Mouse (Mus musculus) CD4-positive, CD25-positive, alpha-beta regulatory T cell, adult 2 months (primary cell): ENCODE data around the gene Cdh11.
"Not testable (repeated sequence)": the region's sequence is repeated elsewhere in the genome, so short reads cannot be mapped to it uniquely, and the experiment has no call there.

ENCODE experiments used
- DNase-seq: peaks from one replicate; pipeline ENCODE4 v3.0.0-alpha.2; 2012; ENCODE audit warnings: low read depth, low spot score

Gene Cdh11

GRCm38 (mm10) chr8:102715956-102716355 lies 69.5 kb downstream of the Cdh11 start:
- no peak for DNase-seq

GRCm38 (mm10) chr8:102707305-102707704 lies 78.1 kb downstream of the Cdh11 start:
- no peak for DNase-seq

GRCm38 (mm10) chr8:102705376-102705905 lies 80.0 kb downstream of the Cdh11 start:
- no peak for DNase-seq

- DNase-seq, result no peak
Measured at GRCm38 (mm10) chr8:102700245-102700644, 85.2 kb downstream of the Cdh11 start.

GRCm38 (mm10) chr8:102698232-102698837 lies 87.1 kb downstream of the Cdh11 start:
- no peak for DNase-seq

- no peak for DNase-seq
Measured at GRCm38 (mm10) chr8:102693465-102693864, 92.0 kb downstream of the Cdh11 start.

GRCm38 (mm10) chr8:102685491-102685890 lies 100.0 kb downstream of the Cdh11 start:
- DNase-seq, result not testable (repeated sequence)

GRCm38 (mm10) chr8:102685023-102685422 lies 100.4 kb downstream of the Cdh11 start:
- no peak for DNase-seq

- DNase-seq, result no peak
Measured at GRCm38 (mm10) chr8:102677148-102677547, 108.3 kb downstream of the Cdh11 start.

- not testable (repeated sequence) for DNase-seq
Measured at GRCm38 (mm10) chr8:102664561-102664960, 120.9 kb downstream of the Cdh11 start.

GRCm38 (mm10) chr8:102656529-102656928 lies 128.9 kb downstream of the Cdh11 start:
- DNase-seq, result no peak

GRCm38 (mm10) chr8:102651964-102652363 lies 133.5 kb downstream of the Cdh11 start:
- DNase-seq, result no peak

- no peak for DNase-seq
Measured at GRCm38 (mm10) chr8:102627151-102627550, 158.3 kb downstream of the Cdh11 start.

GRCm38 (mm10) chr8:102612146-102612545 lies 173.3 kb downstream of the Cdh11 start:
- no peak for DNase-seq

- DNase-seq, result no peak
Measured at GRCm38 (mm10) chr8:102601327-102601726, 184.1 kb downstream of the Cdh11 start.

GRCm38 (mm10) chr8:102596523-102596922 lies 188.9 kb downstream of the Cdh11 start:
- no peak for DNase-seq

- DNase-seq, result no peak
Measured at GRCm38 (mm10) chr8:102593899-102594298, 191.5 kb downstream of the Cdh11 start.
